Mouse (Mus musculus): Measurements from ENCODE around the gene Ly6g6f.
"Not testable (repeated sequence)": the region's sequence is repeated elsewhere in the genome, so short reads cannot be mapped to it uniquely, and the experiment has no call there.

The Ly6g6f gene

GRCm38 (mm10) chr17:35052271-35052798, 33.1 kb downstream of the Ly6g6f start:
- DNase-seq (ENCODE audit: low read depth, low spot score) = no peak

- no peak for DNase-seq (ENCODE audit: low read depth, low spot score)
Measured at GRCm38 (mm10) chr17:35051156-35052086, 34.0 kb downstream of the Ly6g6f start.

GRCm38 (mm10) chr17:35050126-35050750, 35.2 kb downstream of the Ly6g6f start:
- DNase-seq (ENCODE audit: low read depth, low spot score) = no peak

- no peak for DNase-seq (ENCODE audit: low read depth, low spot score)
Measured at GRCm38 (mm10) chr17:35049561-35050016, 35.8 kb downstream of the Ly6g6f start, which contains the start of gene Clic1. Gene Clic1, plus strand, starts transcription at chr17:35049966.

- no peak for DNase-seq (ENCODE audit: low read depth, low spot score)
Measured at GRCm38 (mm10) chr17:35048932-35049440, 36.4 kb downstream of the Ly6g6f start.

- DNase-seq (ENCODE audit: low read depth, low spot score) = no peak
Measured at GRCm38 (mm10) chr17:35048149-35048931, 37.1 kb downstream of the Ly6g6f start.

GRCm38 (mm10) chr17:35047688-35048087, 37.7 kb downstream of the Ly6g6f start:
- DNase-seq (ENCODE audit: low read depth, low spot score) = no peak

- peak; percentile 93 for DNase-seq (ENCODE audit: low read depth, low spot score)
Measured at GRCm38 (mm10) chr17:35046681-35047455, 38.5 kb downstream of the Ly6g6f start, which contains the start of gene Msh5. Gene Msh5, minus strand, starts transcription at chr17:35046745.

- DNase-seq (ENCODE audit: low read depth, low spot score) = no peak
Measured at GRCm38 (mm10) chr17:35045807-35046680, 39.4 kb downstream of the Ly6g6f start.

GRCm38 (mm10) chr17:35044904-35045806, 40.3 kb downstream of the Ly6g6f start:
- DNase-seq (ENCODE audit: low read depth, low spot score) = no peak

- DNase-seq (ENCODE audit: low read depth, low spot score) = no peak
Measured at GRCm38 (mm10) chr17:35043794-35044193, 41.6 kb downstream of the Ly6g6f start.

- DNase-seq (ENCODE audit: low read depth, low spot score) = no peak
Measured at GRCm38 (mm10) chr17:35039121-35039873, 46.1 kb downstream of the Ly6g6f start.

- no peak for DNase-seq (ENCODE audit: low read depth, low spot score)
Measured at GRCm38 (mm10) chr17:35034896-35035295, 50.5 kb downstream of the Ly6g6f start.

- not testable (repeated sequence) for DNase-seq (ENCODE audit: low read depth, low spot score)
Measured at GRCm38 (mm10) chr17:35033703-35034102, 51.7 kb downstream of the Ly6g6f start.

GRCm38 (mm10) chr17:35032323-35032870, 53.0 kb downstream of the Ly6g6f start:
- no peak for DNase-seq (ENCODE audit: low read depth, low spot score)

GRCm38 (mm10) chr17:35031880-35032279, 53.5 kb downstream of the Ly6g6f start:
- DNase-seq (ENCODE audit: low read depth, low spot score) = no peak

GRCm38 (mm10) chr17:35031272-35031671, 54.1 kb downstream of the Ly6g6f start:
- no peak for DNase-seq (ENCODE audit: low read depth, low spot score)
